Mouse (Mus musculus) limb, embryonic 14.5 days (tissue): Measurements from ENCODE around the gene Armc6. TPM values are rescaled to one million over a fixed set of nuclear protein-coding genes. Genes with fewer than 3 reads are reported as not detected.

Experiments
- ATAC-seq: fragments of 200-750 bp; cut with Nextera tagmentation; 2 replicates; pipeline ENCODE4 v1.8.0; 2017; ENCODE audit warnings: low read depth, moderate number of reproducible peaks, moderate TSS enrichment; ENCODE audit not compliant: low FRiP score
- DNase-seq: peaks from one replicate; pipeline ENCODE4 v3.0.0-alpha.2; 2015; ENCODE audit warnings: low spot score
- H3K27ac ChIP-seq: fragments of 300-500 bp; sonication (generic); replicated peaks from 2 replicates; pipeline ENCODE4 v1.5.1; 2014; ENCODE audit warnings: low read depth, mild to moderate bottlenecking, low read length, moderate library complexity, mixed read lengths
- H3K27me3 ChIP-seq: fragments of 300-500 bp; sonication (generic); 2 replicates; pipeline ENCODE4 v1.6.1; 2014; ENCODE audit warnings: low read length, mixed read lengths; ENCODE audit not compliant: control insufficient read depth, insufficient read depth
- H3K36me3 ChIP-seq: fragments of 300-500 bp; sonication (generic); 2 replicates; pipeline ENCODE4 v1.6.1; 2014; ENCODE audit warnings: mild to moderate bottlenecking, low read length, moderate library complexity, mixed read lengths; ENCODE audit not compliant: control insufficient read depth, insufficient read depth
- H3K4me1 ChIP-seq: fragments of 300-500 bp; sonication (generic); 2 replicates; pipeline ENCODE4 v1.6.1; 2014; ENCODE audit warnings: antibody characterized with exemption, low read length, mixed read lengths; ENCODE audit not compliant: control insufficient read depth, insufficient read depth
- H3K4me2 ChIP-seq: fragments of 300-500 bp; sonication (generic); replicated peaks from 2 replicates; pipeline ENCODE4 v1.6.1; 2014; ENCODE audit warnings: low read depth, mild to moderate bottlenecking, low read length, moderate library complexity; ENCODE audit not compliant: severe bottlenecking
- H3K4me3 ChIP-seq: fragments of 300-500 bp; sonication (generic); replicated peaks from 2 replicates; pipeline ENCODE4 v1.5.1; 2014; ENCODE audit warnings: low read length
- H3K9ac ChIP-seq: fragments of 300-500 bp; sonication (generic); 2 replicates; pipeline ENCODE4 v1.6.1; 2014; ENCODE audit warnings: mild to moderate bottlenecking, low read depth, low read length, moderate library complexity; ENCODE audit not compliant: severe bottlenecking
- H3K9me3 ChIP-seq: fragments of 300-500 bp; sonication (generic); 2 replicates; pipeline ENCODE4 v1.6.1; 2016; ENCODE audit warnings: low read length; ENCODE audit not compliant: control insufficient read depth
- POLR2A ChIP-seq: fragments of 200-500 bp; IDR thresholded peaks from 2 replicates; pipeline ENCODE4 v1.8.0; 2012; ENCODE audit warnings: inconsistent platforms, mild to moderate bottlenecking, moderate library complexity, borderline replicate concordance; ENCODE audit not compliant: insufficient read depth, insufficient read length; ENCODE audit errors: extremely low read depth
- WGBS: fragments of 180-500 bp; shearing (Covaris S2); extraction: QIAGEN DNeasy Blood & Tissue Kit; methylation state at CpG from one replicate; pipeline ENCODE4 v1.1.7; 2014; 5-methylcytosine and 5-hydroxymethylcytosine counted together
- polyA plus RNA-seq, 2 experiments: library from polyadenylated mRNA; depleted of rRNA in 1 of 2; stranded (reverse) in 1 of 2; unstranded in 1 of 2; fragments of >200 nt; fragmentation: Nextera tagmentation in 1 of 2; extraction: Ambion mirVana in 1 of 2; gene quantifications; 2 replicates each; pipeline versions ENCODE4 v1.2.1 to v1.2.3; 2012 to 2014

Armc6 gene
- polyA plus RNA-seq, 2 experiments = 26.8 to 35.0 TPM

DNA sequence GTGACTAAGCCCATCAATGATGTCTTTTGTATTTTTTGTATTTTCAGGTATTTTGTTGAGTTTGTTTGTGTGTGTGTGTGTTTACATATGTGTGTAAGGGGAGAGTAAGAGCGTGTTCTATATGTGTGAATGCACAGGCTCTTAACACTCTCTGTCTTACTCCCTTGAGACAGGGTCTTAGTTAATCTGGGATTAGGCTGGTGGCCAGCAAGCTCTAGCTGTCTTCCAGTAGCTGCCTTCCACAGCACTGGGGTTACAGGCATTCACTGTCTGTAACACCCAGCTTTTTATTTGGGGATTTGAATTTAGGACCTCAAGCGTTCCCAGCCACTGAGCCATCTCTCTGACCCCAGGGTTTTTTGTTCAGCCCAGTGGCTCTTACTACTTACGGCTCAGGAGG, 13.6 kb upstream of the Armc6 start:
- no peak for TF ChIP-seq POLR2A
- Histone ChIP-seq H3K36me3 (peaks cover 86% of the 10 kb centered on the region), H3K4me2 (no peak overlapping the region), H3K4me1 (no peaks in the 10 kb centered on the region), H3K4me3 (no peak overlapping the region), H3K27me3 (no peaks in the 10 kb centered on the region), H3K27ac (no peak overlapping the region), H3K9me3 (no peaks in the 10 kb centered on the region), H3K9ac (no peak overlapping the region)
- no peak for ATAC-seq
- WGBS = 91% methylated on average over 3 of the region's 3 CpGs
- no peak for DNase-seq

GRCm38 (mm10) chr8:70246622-70247021, 12.4 kb upstream of the Armc6 start:
- WGBS = 95% methylated on average over 6 of the region's 6 CpGs
- ATAC-seq (no peak), DNase-seq (no peak)
- Histone ChIP-seq H3K9me3 (no peaks in the 10 kb centered on the region), H3K27me3 (no peaks in the 10 kb centered on the region), H3K4me2 (no peak overlapping the region), H3K36me3 (peaks cover 86% of the 10 kb centered on the region), H3K4me1 (no peaks in the 10 kb centered on the region), H3K9ac (no peak overlapping the region), H3K4me3 (no peak overlapping the region), H3K27ac (no peak overlapping the region)
- no peak for TF ChIP-seq POLR2A

DNA sequence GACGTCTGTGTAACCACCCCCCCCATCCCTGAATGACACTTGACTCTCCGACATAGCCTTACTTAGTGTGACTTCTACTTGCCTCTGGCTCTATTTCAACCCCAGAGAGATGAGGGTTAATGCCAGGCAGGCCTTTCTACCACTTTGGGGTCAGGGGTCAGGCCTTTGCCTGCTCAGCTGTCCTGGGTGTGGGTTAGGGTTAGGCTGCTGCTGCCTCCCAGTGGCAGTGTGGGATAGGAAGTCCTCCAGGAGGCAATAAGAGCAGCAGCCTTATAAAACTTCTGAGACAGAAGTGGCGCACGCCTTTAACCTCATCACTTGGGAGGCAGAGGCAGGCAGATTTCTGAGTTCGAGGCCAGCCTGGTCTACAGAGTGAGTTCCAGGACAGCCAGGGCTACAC, 6.4 kb upstream of the Armc6 start:
- Histone ChIP-seq H3K36me3 (peaks cover 83% of the 10 kb centered on the region), H3K27ac (no peak overlapping the region), H3K4me1 (peaks cover under 1% of the 10 kb centered on the region; the same call in 1 of the 2 replicates), H3K4me3 (no peak overlapping the region), H3K9me3 (no peaks in the 10 kb centered on the region), H3K9ac (no peak overlapping the region), H3K27me3 (no peaks in the 10 kb centered on the region), H3K4me2 (no peak overlapping the region)
- no peak for DNase-seq
- 81% methylated on average over 5 of the region's 5 CpGs for WGBS
- no peak for ATAC-seq
- TF ChIP-seq POLR2A = no peak

DNA sequence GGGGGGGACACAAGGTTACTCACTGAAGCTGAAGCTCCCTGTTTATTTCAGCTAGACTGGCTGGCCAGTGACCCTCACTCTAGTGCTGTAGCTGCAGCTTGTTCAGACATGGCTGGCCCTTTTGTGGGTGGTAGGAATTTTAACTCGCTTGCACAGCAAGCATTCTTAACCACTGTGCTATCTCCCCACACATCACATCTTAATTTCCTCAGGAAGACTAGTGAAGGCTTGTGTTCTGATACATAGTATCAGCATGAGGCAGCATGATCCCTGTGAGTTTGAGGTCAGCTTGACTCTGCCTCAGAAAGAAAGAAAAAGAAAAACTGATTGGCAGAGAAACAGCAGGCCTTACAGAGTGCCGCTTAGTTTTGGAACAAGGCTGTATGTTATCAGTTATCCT, 3.6 kb upstream of the Armc6 start:
- no peaks in the 10 kb centered on the region for H3K9me3 ChIP-seq
- 91% methylated on average over 2 of the region's 2 CpGs for WGBS

DNA sequence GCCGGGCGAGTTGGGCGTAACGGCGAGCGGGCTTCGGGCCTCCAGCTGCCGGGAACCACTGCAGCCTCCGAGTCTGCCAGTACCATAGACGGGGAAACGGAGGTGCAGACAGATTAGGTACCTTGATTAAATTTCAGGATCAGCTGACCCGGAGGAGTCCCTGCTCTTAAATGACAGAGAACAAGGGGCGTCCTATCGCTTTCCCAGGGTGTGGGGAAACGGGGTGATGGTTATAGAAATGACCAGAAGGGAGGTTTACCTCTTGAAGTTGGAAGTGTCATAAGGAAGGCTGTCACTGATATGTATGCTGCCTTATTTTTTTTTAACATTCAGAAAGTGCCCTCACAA, 489 bp upstream of the Armc6 start:
- 0% methylated on average over 15 of the region's 15 CpGs for WGBS
- Histone ChIP-seq H3K4me1 (peaks cover 12% of the 10 kb centered on the region), H3K27me3 (no peaks in the 10 kb centered on the region), H3K36me3 (peaks cover 37% of the 10 kb centered on the region), H3K9ac (peak overlapping the region; percentile 84), H3K4me2 (peak overlapping the region; percentile 90), H3K27ac (peak overlapping the region; percentile 93), H3K4me3 (peak overlapping the region; percentile 78), H3K9me3 (no peaks in the 10 kb centered on the region)
- DNase-seq = no peak
- TF ChIP-seq POLR2A = no peak
- no peak for ATAC-seq

More for the DNA sequence above, 3.6 kb upstream of the Armc6 start:
- no peak for ATAC-seq
- H3K27ac ChIP-seq = no peak overlapping the region
- H3K4me3 ChIP-seq = no peak overlapping the region
- peaks cover 58% of the 10 kb centered on the region for H3K36me3 ChIP-seq
- H3K4me1 ChIP-seq = peaks cover 12% of the 10 kb centered on the region
- no peak for TF ChIP-seq POLR2A
- H3K27me3 ChIP-seq = no peaks in the 10 kb centered on the region
- H3K9ac ChIP-seq = no peak overlapping the region
- H3K4me2 ChIP-seq = no peak overlapping the region
- no peak for DNase-seq

DNA sequence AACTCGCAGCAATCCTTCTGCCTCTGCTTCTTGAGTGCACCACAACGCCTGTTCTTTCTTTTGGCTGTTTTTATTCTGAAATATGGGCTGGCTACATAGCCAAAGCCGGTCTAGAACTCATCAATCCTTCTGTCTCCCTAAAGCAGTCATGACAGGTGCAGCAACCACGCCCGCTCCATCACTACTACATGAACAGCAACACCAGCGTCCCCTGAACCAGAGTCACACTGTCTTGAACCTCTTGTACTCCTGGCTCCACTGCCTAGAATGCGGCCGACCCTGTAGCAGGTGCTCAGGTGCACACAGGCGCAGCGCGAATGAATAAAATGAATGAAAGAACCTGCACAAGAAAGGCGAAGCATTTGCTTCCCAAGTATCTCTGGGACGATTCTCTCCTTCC, 660 bp downstream of the Armc6 start:
- H3K4me2 ChIP-seq = peak overlapping the region; percentile 90
- ATAC-seq = no peak

More for the DNA sequence above, 660 bp downstream of the Armc6 start:
- Histone ChIP-seq H3K27me3 (no peaks in the 10 kb centered on the region), H3K36me3 (peaks cover 39% of the 10 kb centered on the region), H3K9ac (peak overlapping the region; percentile 84), H3K9me3 (no peaks in the 10 kb centered on the region), H3K4me1 (peaks cover 12% of the 10 kb centered on the region), H3K4me3 (peak overlapping the region; percentile 78), H3K27ac (no peak overlapping the region)
- 6% methylated on average over 13 of the region's 13 CpGs for WGBS
- no peak for TF ChIP-seq POLR2A
- DNase-seq = no peak
